Mouse (Mus musculus): Measurements from ENCODE around the gene Aamp.
"Not testable (repeated sequence)": the region's sequence is repeated elsewhere in the genome, so short reads cannot be mapped to it uniquely, and the experiment has no call there.

The Aamp gene

GRCm38 (mm10) chr1:74284543-74285160 lies at the start of gene Aamp, which contains the start of gene Pnkd:
Gene Aamp, minus strand, starts transcription at chr1:74284738.
Gene Pnkd, plus strand, starts transcription at chr1:74284930.
- DNase-seq (ENCODE audit: low spot score): peak; percentile 100

DNA sequence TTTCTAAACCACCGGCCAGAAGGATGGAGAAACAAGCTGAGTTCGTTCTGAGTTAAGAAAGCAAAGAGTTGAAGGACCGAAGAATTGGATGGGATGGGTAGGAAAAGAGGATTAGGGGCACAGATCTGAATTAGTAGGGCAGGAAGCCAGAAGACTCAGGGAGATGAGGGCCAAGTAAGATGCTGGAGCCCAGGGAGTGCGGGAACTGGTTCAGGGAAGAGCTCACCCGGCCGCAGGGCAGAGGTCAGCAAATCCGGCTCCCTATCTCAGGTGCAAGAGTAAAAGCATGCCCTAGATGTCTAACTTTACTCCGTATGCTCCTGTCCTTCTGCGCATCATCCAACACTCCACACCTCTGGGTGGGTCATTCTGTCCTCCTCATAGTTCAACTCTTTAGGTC lies 48.4 kb upstream of the Aamp start:
- no peak for DNase-seq (ENCODE audit: low spot score)

- peak; percentile 92 for DNase-seq (ENCODE audit: low spot score)
Observed at GRCm38 (mm10) chr1:74332241-74332763, 47.8 kb upstream of the Aamp start.

DNA sequence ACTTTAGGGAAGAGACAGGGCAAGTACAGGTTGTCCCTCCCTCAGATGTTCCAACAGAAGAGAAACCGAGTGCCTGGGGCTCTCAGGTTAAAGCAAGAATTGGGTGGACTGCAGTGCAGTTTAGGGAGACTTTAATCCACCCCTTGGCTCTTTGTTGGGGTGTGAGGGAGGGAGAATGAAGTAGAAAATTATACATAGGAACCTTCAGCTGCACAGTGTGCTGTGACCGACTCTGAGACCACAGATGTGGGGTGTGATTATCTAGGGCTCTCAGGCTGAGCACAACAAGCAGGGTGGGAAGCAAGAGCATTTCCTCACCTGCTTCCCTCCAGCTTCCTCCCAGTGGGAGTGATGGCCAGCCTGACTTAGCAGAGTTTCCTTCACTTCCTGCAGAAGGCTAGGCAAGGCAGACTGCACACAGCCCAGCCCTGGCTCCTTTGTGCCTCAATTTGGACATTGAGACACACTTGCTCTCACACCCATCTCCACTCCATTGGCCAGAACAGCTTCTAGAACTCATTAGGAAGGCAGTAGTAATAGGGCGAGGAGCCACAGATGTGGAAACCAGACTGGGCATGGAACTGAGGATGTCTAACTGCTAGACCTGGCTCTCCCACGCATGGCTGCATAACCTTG lies 46.6 kb upstream of the Aamp start:
- DNase-seq (ENCODE audit: low spot score): no peak

DNA sequence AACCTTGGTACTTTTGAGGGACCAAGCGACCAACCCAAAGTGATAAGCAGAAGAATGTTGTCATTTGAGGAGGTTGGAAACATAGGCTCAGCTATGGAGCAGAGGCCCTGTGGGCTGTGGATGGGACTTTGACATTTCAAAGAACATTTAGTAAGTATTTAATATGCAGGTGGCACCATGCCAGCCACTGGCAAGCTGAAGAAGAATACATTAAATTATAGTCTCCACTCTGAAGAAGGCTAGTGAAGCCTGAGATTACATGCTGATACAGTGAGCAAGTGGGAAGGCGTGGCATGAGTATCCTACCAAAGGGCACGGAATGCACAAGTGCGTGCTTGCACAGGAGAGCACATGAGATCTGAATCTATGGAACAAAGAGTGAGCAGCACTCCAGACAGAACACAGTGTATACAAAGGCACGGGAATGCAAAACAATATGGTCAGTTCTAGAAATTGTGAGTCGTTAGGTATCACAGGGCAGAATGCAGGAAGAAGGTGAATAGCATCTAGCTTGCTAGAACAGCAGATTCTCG lies 45.4 kb upstream of the Aamp start:
- no peak for DNase-seq (ENCODE audit: low spot score)

DNA sequence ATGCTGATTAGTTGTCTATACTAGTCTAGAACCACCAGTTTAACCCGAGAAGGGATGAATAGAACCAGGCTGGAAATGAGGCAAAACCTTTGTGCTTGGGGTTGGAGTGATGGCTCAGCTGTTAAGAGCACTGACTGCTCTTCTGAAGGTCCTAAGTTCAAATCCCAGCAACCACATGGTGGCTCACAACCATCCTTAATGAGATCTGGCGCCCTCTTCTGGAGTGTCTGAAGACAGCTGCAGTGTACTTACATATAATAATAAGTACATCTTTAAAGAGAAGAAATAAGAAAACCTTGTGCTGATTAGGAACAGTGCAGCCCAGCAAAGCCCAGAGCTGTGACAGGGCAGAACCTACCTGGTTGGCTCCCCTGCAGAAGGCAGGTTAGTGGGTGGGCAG lies 42.4 kb upstream of the Aamp start:
- DNase-seq (ENCODE audit: low spot score): not testable (repeated sequence)

DNA sequence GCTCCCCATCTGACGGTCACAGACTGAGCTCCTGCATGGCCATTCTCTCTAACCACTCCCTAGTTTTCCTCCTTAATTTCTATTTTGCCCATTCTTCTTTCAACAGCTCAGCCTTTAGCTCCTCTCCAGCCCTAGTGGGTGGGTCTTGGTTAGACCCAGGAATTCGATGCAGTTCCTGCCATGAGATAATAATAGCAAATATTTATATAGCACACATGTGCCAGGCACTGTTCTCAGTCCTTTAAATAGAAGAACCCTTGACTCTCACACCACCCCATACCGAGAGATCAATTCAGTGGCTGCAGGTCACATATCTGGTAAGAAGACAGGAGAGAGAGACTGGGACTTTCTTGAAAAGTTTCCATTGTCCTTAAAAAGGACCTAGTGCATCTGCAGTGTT lies 36.9 kb upstream of the Aamp start:
- no peak for DNase-seq (ENCODE audit: low spot score)

DNA sequence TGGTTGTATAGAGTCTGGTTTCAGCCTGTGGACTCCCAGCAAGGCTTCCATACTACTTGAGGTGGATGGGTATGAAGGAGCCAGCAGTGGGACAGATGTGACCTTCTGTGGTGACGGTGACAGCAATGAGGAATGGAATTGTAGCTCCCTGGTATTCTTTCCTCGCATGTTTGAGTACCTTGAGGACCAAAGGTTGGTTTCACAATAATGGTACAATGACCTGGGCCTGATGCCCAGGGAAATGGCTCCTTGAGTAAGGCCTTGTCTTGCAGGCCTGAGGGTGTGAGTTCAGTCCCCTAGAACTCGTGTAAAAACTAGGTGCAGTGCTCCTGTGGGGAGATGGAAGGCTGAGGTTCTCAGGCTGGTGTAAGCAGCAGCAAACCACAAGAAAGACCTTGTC lies 34.2 kb upstream of the Aamp start:
- no peak for DNase-seq (ENCODE audit: low spot score)

GRCm38 (mm10) chr1:74316114-74316827 lies 31.7 kb upstream of the Aamp start:
- no peak for DNase-seq (ENCODE audit: low spot score)

- no peak for DNase-seq (ENCODE audit: low spot score)
Observed at GRCm38 (mm10) chr1:74314796-74315195, 30.3 kb upstream of the Aamp start.

- peak; percentile 67 for DNase-seq (ENCODE audit: low spot score)
Observed at GRCm38 (mm10) chr1:74313049-74313692, 28.6 kb upstream of the Aamp start.

GRCm38 (mm10) chr1:74309767-74310166 lies 25.2 kb upstream of the Aamp start:
- no peak for DNase-seq (ENCODE audit: low spot score)

DNA sequence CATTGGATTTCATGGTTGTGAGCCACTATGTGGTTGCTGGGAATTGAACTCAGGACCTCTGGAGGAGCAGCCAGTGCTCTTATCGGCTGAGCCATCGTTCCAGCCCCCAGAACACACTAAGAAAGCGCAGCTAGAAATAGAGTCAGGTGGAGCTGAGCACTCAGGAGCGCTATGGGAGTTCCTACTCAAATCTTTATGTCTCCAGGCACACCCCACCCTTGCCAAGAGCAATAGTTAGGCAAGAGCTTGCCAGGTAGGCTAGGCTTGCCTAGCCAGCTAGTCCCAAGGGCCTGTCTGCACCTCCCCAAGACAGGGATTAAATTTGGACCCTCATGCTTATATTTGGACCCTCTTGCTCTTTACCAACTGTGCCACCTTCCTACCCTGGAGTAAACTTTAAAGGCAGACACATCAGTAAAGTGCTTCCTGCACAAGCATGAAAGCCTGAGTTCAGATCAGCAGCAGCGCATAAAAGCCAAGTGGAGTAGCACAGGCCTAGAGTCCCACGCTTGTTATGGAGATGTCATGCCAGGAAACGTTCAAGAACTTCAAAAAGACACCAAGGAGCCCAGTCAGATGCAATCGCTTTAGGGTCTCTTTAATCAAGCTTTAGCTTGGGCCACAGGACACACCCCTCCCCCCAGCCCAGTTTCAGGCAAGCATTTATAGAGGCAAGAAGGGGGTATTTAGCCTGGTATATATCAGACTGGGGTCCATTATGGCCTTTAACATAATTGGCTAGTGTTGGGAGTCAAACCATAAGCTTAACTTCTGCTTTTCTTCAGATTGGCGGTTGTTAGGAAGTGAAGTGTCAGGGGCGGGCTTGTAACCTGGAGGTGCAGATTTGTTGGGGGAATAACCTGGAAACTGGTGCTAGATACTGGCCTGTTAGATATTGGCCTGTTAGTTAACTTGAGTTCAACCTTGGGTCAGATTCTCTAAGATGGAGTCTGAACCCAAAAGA lies 23.7 kb upstream of the Aamp start:
- DNase-seq (ENCODE audit: low spot score): no peak

- no peak for DNase-seq (ENCODE audit: low spot score)
Observed at GRCm38 (mm10) chr1:74307146-74307545, 22.6 kb upstream of the Aamp start.

DNA sequence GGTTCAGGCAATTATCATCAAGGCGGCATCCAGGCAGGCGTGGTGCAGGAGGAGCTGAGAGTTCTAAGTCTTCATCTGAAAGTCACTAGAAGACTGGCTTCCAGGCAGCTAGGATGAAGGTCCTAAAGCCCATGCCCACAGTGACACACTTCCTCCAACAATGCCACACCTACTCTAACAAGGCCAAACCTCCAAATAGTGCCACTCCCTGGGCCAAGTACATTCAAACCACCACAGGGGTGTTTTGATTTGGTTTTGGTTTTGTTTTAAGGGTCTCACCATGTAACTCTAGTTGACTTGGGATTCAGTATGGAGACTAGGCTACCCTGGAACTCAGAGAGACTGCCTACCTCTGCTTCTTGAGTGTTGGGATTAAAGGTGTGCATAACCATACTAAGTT lies 21.0 kb upstream of the Aamp start, which contains the start of gene Tmbim1:
TSS of gene Tmbim1 (minus strand) at position 101 of the 400 bp plus-strand sequence.
- no peak for DNase-seq (ENCODE audit: low spot score)

GRCm38 (mm10) chr1:74304946-74305345 lies 20.4 kb upstream of the Aamp start:
- no peak for DNase-seq (ENCODE audit: low spot score)

DNA sequence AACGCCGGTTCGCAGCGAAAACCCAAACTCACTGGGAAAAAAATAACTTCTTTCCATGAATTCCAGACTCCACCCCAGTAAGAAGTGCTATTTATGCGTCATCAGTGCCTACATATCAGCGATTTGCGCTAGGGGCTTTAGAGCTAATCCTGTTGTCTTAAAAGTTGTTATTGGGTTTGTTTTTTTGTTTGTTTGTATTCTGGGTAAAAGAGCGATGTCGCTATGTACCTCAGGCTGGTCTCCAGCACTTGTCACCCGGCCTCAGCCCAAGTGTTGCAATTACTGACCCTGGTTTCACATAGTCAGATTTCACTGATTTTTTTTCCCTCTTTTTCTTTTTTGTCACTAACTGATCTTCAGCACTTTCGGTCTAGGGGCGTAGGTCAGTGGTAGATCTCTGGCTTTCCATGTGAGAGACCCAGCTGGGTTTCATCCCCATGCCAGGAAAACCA lies 19.8 kb upstream of the Aamp start:
- DNase-seq (ENCODE audit: low spot score): no peak

GRCm38 (mm10) chr1:74303509-74304338 lies 19.2 kb upstream of the Aamp start:
- DNase-seq (ENCODE audit: low spot score): no peak

GRCm38 (mm10) chr1:74302835-74303234 lies 18.3 kb upstream of the Aamp start:
- no peak for DNase-seq (ENCODE audit: low spot score)

GRCm38 (mm10) chr1:74302229-74302628 lies 17.7 kb upstream of the Aamp start:
- DNase-seq (ENCODE audit: low spot score): no peak
